Mouse (Mus musculus): ENCODE data around the gene Cabp4. TPM values are rescaled to one million over a fixed set of nuclear protein-coding genes. Genes with fewer than 3 reads are reported as not detected.
A peak's percentile ranks its signal among the peaks of the same experiment; 100 is the strongest.
"Not testable (repeated sequence)": the region's sequence is repeated elsewhere in the genome, so short reads cannot be mapped to it uniquely, and the experiment has no call there.

Cabp4 gene
- polyA plus RNA-seq, 1 experiment from 2014 or later, result not detected

DNA sequence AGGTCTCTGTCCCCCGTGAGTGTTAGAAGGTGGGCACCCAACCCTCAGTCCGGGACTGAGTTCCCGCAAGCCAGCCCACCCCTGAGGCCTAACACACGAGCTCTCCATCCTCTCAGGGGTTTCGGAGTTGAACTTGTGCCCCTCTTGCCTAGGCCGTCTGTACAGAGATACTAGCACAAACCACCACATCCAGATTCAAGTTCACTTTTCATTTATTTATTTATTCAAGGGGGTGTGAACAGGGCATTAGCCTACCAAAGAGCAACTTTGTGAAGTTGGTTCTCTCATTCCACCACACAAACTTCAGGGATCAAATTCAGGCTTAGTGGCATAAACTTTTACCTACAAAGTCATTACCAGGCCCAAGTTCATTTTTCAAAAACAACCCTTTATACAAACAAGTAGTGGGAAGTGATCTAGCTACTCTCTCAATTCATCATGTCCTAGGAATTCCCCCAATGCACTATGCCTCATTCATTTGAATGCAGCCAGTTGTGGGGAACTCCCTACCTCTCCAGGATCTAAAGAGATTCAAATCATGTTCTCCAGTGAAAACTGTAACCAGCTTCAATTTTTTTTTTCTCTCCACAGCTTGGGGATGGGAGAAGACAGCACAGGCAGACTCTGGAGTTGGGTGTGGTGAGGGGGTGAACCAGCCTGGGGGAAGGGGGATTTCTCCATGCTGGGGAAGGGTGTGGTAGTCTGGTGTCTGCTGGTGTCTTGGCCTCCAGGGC is 8.4 kb downstream of the Cabp4 start:
- not testable (repeated sequence) for H3K27me3 ChIP-seq (replicated peaks; ENCODE audit: control insufficient read depth, insufficient read depth, low read length); H3K4me3 ChIP-seq (ENCODE audit: low read depth, low read length); ATAC-seq (replicated peaks; ENCODE audit: low FRiP score, low TSS enrichment, low read depth); H3K9ac ChIP-seq (ENCODE audit: low read length); H3K9me3 ChIP-seq (ENCODE audit: control insufficient read depth, low read length); H3K4me1 ChIP-seq (replicated peaks; ENCODE audit: control insufficient read depth, insufficient read depth, low read length); DNase-seq (ENCODE audit: low spot score); H3K4me2 ChIP-seq (ENCODE audit: low read length); H3K27ac ChIP-seq (ENCODE audit: low read depth)
- 89% methylated on average over 6 of the region's 6 CpGs for WGBS
- H3K36me3 ChIP-seq (ENCODE audit: control insufficient read depth, insufficient read depth, low read length), result peaks cover 30% of the 10 kb centered on the region

DNA sequence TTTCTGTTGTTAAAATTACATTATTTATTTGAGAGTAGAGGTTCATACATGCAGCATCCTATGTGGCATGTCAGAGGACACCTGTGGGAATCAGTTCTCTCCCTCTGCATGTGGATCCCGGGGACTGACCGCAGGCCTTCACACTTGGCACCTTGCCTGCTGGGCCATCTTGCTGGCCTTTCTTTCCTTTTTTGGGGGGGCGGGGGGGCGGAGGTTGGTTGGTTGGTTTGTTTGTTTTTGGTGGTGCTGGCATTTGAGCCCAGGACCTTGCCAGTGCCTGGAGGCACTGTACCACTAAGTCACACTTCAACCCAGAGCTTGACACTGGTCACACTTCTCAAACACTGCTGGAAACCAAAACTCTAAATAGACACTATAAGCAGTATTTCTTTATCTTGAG is 9.5 kb downstream of the Cabp4 start:
- no peak for ATAC-seq (replicated peaks; ENCODE audit: low FRiP score, low TSS enrichment, low read depth)
- Histone ChIP-seq H3K4me3 (ENCODE audit: low read depth, low read length) (no peak overlapping the region), H3K36me3 (ENCODE audit: control insufficient read depth, insufficient read depth, low read length) (peaks cover 38% of the 10 kb centered on the region), H3K27me3 (replicated peaks; ENCODE audit: control insufficient read depth, insufficient read depth, low read length) (no peaks in the 10 kb centered on the region), H3K9ac (ENCODE audit: low read length) (no peak overlapping the region), H3K27ac (ENCODE audit: low read depth) (no peak overlapping the region), H3K9me3 (ENCODE audit: control insufficient read depth, low read length) (no peaks in the 10 kb centered on the region), H3K4me1 (replicated peaks; ENCODE audit: control insufficient read depth, insufficient read depth, low read length) (no peaks in the 10 kb centered on the region), H3K4me2 (ENCODE audit: low read length) (no peak overlapping the region)
- 90% methylated on average over 4 of the region's 4 CpGs for WGBS
- DNase-seq (ENCODE audit: low spot score), result no peak

DNA sequence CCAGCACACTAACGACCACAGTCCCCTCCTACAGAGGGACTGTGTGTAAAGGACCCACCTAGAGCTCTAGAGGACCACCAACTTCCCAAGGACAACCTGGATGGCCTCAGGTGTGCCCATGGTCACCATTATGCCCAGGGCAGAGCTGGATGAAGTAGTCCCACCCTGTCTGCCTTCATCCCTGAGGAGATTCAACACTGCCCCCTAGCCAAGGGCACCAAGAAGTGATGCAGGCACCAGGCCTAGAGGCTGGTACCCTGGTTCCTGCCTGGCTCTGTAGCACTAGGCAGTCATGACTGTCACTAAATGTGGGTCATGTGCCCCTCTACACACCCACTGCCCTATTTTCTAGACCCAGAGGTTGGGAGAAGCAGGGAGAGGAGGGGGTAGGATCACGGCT is 12.1 kb downstream of the Cabp4 start:
- DNase-seq (ENCODE audit: low spot score), result no peak
- ATAC-seq (replicated peaks; ENCODE audit: low FRiP score, low TSS enrichment, low read depth), result no peak
- Histone ChIP-seq H3K27me3 (replicated peaks; ENCODE audit: control insufficient read depth, insufficient read depth, low read length) (no peaks in the 10 kb centered on the region), H3K4me2 (ENCODE audit: low read length) (no peak overlapping the region), H3K4me3 (ENCODE audit: low read depth, low read length) (no peak overlapping the region), H3K4me1 (replicated peaks; ENCODE audit: control insufficient read depth, insufficient read depth, low read length) (peaks cover 5% of the 10 kb centered on the region), H3K27ac (ENCODE audit: low read depth) (no peak overlapping the region), H3K9ac (ENCODE audit: low read length) (no peak overlapping the region), H3K36me3 (ENCODE audit: control insufficient read depth, insufficient read depth, low read length) (peaks cover 52% of the 10 kb centered on the region), H3K9me3 (ENCODE audit: control insufficient read depth, low read length) (no peaks in the 10 kb centered on the region)
- WGBS, result 90% methylated on average over 2 of the region's 2 CpGs

DNA sequence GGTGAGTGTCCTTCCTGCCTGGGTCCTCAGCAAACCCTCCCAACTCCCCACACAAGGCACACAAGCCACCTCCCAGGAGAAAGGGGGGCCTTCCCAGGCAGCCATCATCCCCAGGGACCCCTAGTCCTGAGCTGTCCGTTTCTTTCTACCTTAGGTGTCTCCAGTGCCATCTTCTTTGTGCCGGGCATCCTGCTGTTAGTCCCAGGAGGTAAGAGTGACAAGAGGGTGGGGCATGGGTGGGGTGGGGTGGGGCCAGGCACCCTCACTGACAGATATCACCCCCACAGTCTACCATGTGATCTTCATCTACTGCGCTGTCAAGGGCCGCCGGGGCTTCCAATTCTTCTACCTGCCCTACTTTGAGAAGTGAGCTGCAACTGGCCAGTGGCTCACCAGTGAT is 12.8 kb downstream of the Cabp4 start:
- Histone ChIP-seq H3K4me1 (replicated peaks; ENCODE audit: control insufficient read depth, insufficient read depth, low read length) (peaks cover 7% of the 10 kb centered on the region), H3K27ac (ENCODE audit: low read depth) (no peak overlapping the region), H3K4me2 (ENCODE audit: low read length) (no peak overlapping the region), H3K9me3 (ENCODE audit: control insufficient read depth, low read length) (no peaks in the 10 kb centered on the region), H3K36me3 (ENCODE audit: control insufficient read depth, insufficient read depth, low read length) (peaks cover 52% of the 10 kb centered on the region), H3K9ac (ENCODE audit: low read length) (no peak overlapping the region), H3K27me3 (replicated peaks; ENCODE audit: control insufficient read depth, insufficient read depth, low read length) (no peaks in the 10 kb centered on the region), H3K4me3 (ENCODE audit: low read depth, low read length) (no peak overlapping the region)
- no peak for DNase-seq (ENCODE audit: low spot score)
- WGBS, result 94% methylated on average over 5 of the region's 5 CpGs
- no peak for ATAC-seq (replicated peaks; ENCODE audit: low FRiP score, low TSS enrichment, low read depth)

DNA sequence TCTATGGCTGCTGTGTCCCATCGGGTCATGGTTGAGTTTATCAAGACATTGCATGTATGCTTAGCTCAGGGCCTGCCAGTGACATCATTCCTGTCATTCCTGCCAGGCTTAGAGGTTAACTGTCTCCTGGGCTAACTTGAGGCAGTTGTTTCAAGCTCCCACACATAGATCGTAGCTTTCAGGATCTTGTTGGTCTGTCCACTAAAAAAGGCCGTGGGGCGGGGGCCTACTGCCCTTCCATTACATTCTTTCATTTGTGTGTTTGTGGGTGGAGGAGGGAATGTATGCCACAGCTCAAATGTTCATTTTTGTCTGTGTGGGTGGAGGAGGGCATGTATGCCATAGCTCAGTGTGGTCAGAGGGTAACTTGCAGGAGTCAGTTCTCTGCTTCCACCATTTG is 13.7 kb downstream of the Cabp4 start:
- no peak overlapping the region for H3K9ac ChIP-seq (ENCODE audit: low read length)
- peaks cover 52% of the 10 kb centered on the region for H3K36me3 ChIP-seq (ENCODE audit: control insufficient read depth, insufficient read depth, low read length)
- no peak overlapping the region for H3K4me3 ChIP-seq (ENCODE audit: low read depth, low read length)

DNA sequence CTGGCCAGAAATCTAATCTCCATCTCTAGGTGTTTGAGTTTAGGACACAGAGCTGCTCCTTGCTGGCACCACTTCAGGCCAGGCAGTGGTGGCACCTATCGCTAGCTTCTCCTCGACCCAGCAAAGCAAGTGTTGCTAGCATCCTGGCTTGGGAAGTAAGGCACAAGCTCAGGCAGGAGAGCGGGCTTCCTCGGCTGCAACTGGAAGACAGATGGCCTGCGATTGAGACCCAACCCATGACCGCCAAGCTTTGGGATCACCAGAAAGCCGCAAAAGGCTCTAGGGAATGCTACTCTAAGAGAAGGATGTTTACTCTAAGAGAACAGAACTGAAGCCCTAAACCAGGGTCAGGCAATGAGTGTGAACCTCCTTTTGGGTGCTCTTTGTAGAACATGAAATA is 14.4 kb downstream of the Cabp4 start:
- Histone ChIP-seq H3K9ac (ENCODE audit: low read length) (no peak overlapping the region), H3K27ac (ENCODE audit: low read depth) (no peak overlapping the region), H3K4me1 (replicated peaks; ENCODE audit: control insufficient read depth, insufficient read depth, low read length) (peaks cover 13% of the 10 kb centered on the region), H3K4me2 (ENCODE audit: low read length) (no peak overlapping the region), H3K9me3 (ENCODE audit: control insufficient read depth, low read length) (no peaks in the 10 kb centered on the region), H3K4me3 (ENCODE audit: low read depth, low read length) (no peak overlapping the region), H3K27me3 (replicated peaks; ENCODE audit: control insufficient read depth, insufficient read depth, low read length) (no peaks in the 10 kb centered on the region), H3K36me3 (ENCODE audit: control insufficient read depth, insufficient read depth, low read length) (peaks cover 52% of the 10 kb centered on the region)
- DNase-seq (ENCODE audit: low spot score) (no peak), ATAC-seq (replicated peaks; ENCODE audit: low FRiP score, low TSS enrichment, low read depth) (no peak)
- whole genome bisulfite sequencing, result 91% methylated on average over 7 of the region's 7 CpGs

More for the DNA sequence above, 13.7 kb downstream of the Cabp4 start:
- WGBS, result 86% methylated on average over 4 of the region's 4 CpGs
- no peaks in the 10 kb centered on the region for H3K9me3 ChIP-seq (ENCODE audit: control insufficient read depth, low read length)
- peaks cover 8% of the 10 kb centered on the region for H3K4me1 ChIP-seq (replicated peaks; ENCODE audit: control insufficient read depth, insufficient read depth, low read length)
- DNase-seq (ENCODE audit: low spot score) (no peak), ATAC-seq (replicated peaks; ENCODE audit: low FRiP score, low TSS enrichment, low read depth) (no peak)
- H3K4me2 ChIP-seq (ENCODE audit: low read length), result no peak overlapping the region
- H3K27ac ChIP-seq (ENCODE audit: low read depth), result no peak overlapping the region
- H3K27me3 ChIP-seq (replicated peaks; ENCODE audit: control insufficient read depth, insufficient read depth, low read length), result no peaks in the 10 kb centered on the region

DNA sequence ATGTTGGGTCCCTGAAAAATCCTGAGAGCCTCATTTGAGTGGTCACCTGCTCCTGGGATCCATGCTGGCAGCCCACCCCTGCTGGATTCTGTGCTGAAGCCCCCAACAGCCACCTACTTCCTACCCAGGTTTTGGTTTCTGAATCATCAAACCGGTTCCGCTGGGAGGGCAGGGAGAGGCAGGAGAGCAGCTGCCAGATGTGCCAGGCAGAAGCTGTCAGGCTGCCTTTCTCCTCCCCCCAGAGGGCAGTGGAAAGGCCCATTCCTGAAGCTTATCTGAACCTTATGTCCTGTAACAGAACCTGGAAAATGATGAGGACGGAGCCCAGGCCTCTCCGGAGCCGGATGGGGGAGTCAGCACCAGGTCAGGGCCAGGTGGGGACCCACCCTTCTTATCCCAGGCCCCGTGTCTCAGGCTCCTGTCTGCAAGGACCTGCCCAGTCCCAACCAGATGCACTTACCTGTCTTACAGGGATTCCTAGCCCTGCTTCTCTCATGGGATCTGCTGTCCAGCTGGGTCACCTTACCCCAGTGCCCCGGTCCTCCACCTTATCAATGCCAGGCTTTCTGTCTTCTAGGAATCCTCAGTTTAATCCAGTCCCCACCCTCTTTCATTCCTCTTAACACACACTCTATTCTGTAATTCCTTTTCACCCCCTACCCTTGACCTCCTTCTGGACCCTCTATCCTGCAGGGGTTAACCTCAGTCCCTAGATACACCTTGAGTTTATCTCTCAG is 16.9 kb downstream of the Cabp4 start:
- H3K27me3 ChIP-seq (replicated peaks; ENCODE audit: control insufficient read depth, insufficient read depth, low read length), result no peaks in the 10 kb centered on the region
- peaks cover 13% of the 10 kb centered on the region for H3K4me1 ChIP-seq (replicated peaks; ENCODE audit: control insufficient read depth, insufficient read depth, low read length)
- H3K27ac ChIP-seq (ENCODE audit: low read depth), result no peak overlapping the region
- peak overlapping the region; percentile 91 for H3K4me2 ChIP-seq (ENCODE audit: low read length)
- DNase-seq (ENCODE audit: low spot score), result no peak
- no peaks in the 10 kb centered on the region for H3K9me3 ChIP-seq (ENCODE audit: control insufficient read depth, low read length)
- H3K4me3 ChIP-seq (ENCODE audit: low read depth, low read length), result peak overlapping the region; percentile 98
- ATAC-seq (replicated peaks; ENCODE audit: low FRiP score, low TSS enrichment, low read depth), result no peak
- H3K9ac ChIP-seq (ENCODE audit: low read length), result peak overlapping the region; percentile 84
- peaks cover 37% of the 10 kb centered on the region for H3K36me3 ChIP-seq (ENCODE audit: control insufficient read depth, insufficient read depth, low read length)
- WGBS, result 52% methylated on average over 6 of the region's 7 CpGs

DNA sequence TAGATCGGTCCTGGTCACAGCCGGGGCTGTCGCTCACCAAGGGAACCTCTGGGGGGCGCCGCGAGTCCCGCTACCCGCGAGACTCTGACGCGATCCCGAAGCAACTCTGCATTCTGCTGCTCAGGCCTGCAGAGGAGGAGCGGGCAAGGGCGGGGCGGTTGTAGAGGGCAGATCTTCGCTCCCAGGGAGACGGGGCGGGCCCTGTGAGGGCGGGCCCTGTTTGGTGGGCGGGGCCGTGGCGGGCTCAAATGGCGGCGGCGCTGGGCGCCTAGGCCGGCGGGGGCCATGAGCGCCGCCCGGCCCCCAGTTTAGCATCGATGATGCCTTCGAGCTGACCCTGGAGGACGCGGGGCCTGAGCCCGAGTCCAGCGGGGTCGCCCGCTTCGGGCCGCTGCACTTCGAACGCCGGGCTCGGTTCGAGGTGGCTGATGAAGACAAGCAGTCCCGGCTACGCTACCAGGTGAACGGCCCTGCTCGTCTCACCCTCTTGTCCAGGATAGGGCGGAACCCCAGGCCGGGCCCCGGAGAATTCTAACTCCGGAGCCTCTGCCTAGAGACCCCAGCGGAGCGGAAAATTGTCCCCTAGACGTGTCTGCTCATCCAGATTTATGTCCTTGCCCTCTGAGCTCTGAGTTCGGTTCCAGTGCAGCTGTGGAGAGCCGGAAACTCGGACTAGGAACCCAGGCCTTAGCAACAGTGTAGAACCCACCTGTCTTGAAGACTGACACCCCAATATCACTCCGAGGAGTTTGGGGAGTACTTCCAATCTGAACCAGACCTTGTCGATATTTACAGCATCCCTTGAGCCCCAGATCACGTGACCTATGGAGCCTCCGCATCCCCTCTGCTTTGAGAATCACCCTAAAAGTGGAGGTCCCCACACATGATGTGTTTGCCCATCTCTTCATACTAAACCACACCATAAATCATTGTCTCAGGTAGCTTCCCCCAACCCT is 17.8 kb downstream of the Cabp4 start, which contains the start of gene Aip:
Gene Aip, minus strand, starts transcription at position 118 of the 956 bp plus-strand sequence.
- H3K4me2 ChIP-seq (ENCODE audit: low read length), result peak within 1 kb of the TSS; percentile 91
- peaks cover 13% of the 10 kb centered on the region for H3K4me1 ChIP-seq (replicated peaks; ENCODE audit: control insufficient read depth, insufficient read depth, low read length)
- peak within 1 kb of the TSS; percentile 57 for H3K27ac ChIP-seq (ENCODE audit: low read depth)
- WGBS, result 1% methylated on average over 64 of the region's 64 CpGs
- ATAC-seq (replicated peaks; ENCODE audit: low FRiP score, low TSS enrichment, low read depth) (peak; percentile 93), DNase-seq (ENCODE audit: low spot score) (peak; percentile 96)
- H3K4me3 ChIP-seq (ENCODE audit: low read depth, low read length), result peak within 1 kb of the TSS; percentile 98
- peaks cover 28% of the 10 kb centered on the region for H3K36me3 ChIP-seq (ENCODE audit: control insufficient read depth, insufficient read depth, low read length)
- no peaks in the 10 kb centered on the region for H3K9me3 ChIP-seq (ENCODE audit: control insufficient read depth, low read length)
- H3K27me3 ChIP-seq (replicated peaks; ENCODE audit: control insufficient read depth, insufficient read depth, low read length), result no peaks in the 10 kb centered on the region
- H3K9ac ChIP-seq (ENCODE audit: low read length), result peak within 1 kb of the TSS; percentile 84
